Mouse (Mus musculus) erythroblast, embryonic 14.5 days (primary cell): Measurements from ENCODE around the gene Apoc4. TPM values are rescaled to one million over a fixed set of nuclear protein-coding genes. Genes with fewer than 3 reads are reported as not detected.

Experiments used
- H3K27me3 ChIP-seq: 2 replicates; pipeline ENCODE4 v1.6.1; 2012; ENCODE audit warnings: inconsistent platforms; ENCODE audit not compliant: control insufficient read depth
- H3K36me3 ChIP-seq: 2 replicates; pipeline ENCODE4 v1.6.1; 2012; ENCODE audit warnings: mild to moderate bottlenecking, inconsistent platforms; ENCODE audit not compliant: control insufficient read depth
- H3K4me1 ChIP-seq: 2 replicates; pipeline ENCODE4 v1.6.1; 2012; ENCODE audit warnings: inconsistent platforms; ENCODE audit not compliant: control insufficient read depth
- H3K4me3 ChIP-seq: replicated peaks from 2 replicates; pipeline ENCODE3; 2012; ENCODE audit warnings: moderate library complexity, mild to moderate bottlenecking, inconsistent platforms
- H3K9me3 ChIP-seq: 2 replicates; pipeline ENCODE4 v1.6.1; 2012; ENCODE audit warnings: low read length, inconsistent platforms, mixed read lengths; ENCODE audit not compliant: control insufficient read depth
- GATA1 ChIP-seq: IDR thresholded peaks from 2 replicates; pipeline ENCODE4 v1.6.1; 2012; ENCODE audit warnings: low read length, inconsistent platforms, mixed read lengths
- TAL1 ChIP-seq: IDR thresholded peaks from 3 replicates; pipeline ENCODE4 v1.6.1; 2012; ENCODE audit warnings: low read length, inconsistent platforms, mixed read lengths
- polyA plus RNA-seq: library from polyadenylated mRNA; stranded (reverse); fragments of >175 nt; gene quantifications from 2 replicates; pipeline ENCODE4 v1.2.3, GENCODE M21; 2012

Apoc4 gene
- polyA plus RNA-seq, 1 experiment, result 0.20 TPM

GRCm38 (mm10) chr7:19701069-19701761 lies 19.9 kb upstream of the Apoc4 start:
- Histone ChIP-seq H3K27me3 (peaks cover 35% of the 10 kb centered on the region), H3K36me3 (peaks cover 55% of the 10 kb centered on the region), H3K9me3 (peaks cover 4% of the 10 kb centered on the region; the same call in 1 of the 2 replicates), H3K4me1 (peaks cover 44% of the 10 kb centered on the region), H3K4me3 (no peak overlapping the region)
- TF ChIP-seq TAL1 (no peak), GATA1 (no peak)

GRCm38 (mm10) chr7:19700299-19701068 lies 19.2 kb upstream of the Apoc4 start:
- Histone ChIP-seq H3K36me3 (peaks cover 54% of the 10 kb centered on the region), H3K4me1 (peaks cover 49% of the 10 kb centered on the region), H3K27me3 (peaks cover 35% of the 10 kb centered on the region), H3K4me3 (no peak overlapping the region), H3K9me3 (peaks cover 4% of the 10 kb centered on the region; the same call in 1 of the 2 replicates)
- TF ChIP-seq TAL1 (no peak), GATA1 (no peak)

- TF ChIP-seq TAL1 (no peak), GATA1 (no peak)
- peaks cover 35% of the 10 kb centered on the region for H3K27me3 ChIP-seq
- H3K9me3 ChIP-seq, result peaks cover 4% of the 10 kb centered on the region; the same call in 1 of the 2 replicates
- H3K4me3 ChIP-seq, result no peak overlapping the region
- H3K4me1 ChIP-seq, result peaks cover 56% of the 10 kb centered on the region
- H3K36me3 ChIP-seq, result peaks cover 49% of the 10 kb centered on the region
These were observed 18.5 kb upstream of the Apoc4 start for GRCm38 (mm10) chr7:19699827-19700148.

- peaks cover 43% of the 10 kb centered on the region for H3K36me3 ChIP-seq
- peaks cover 35% of the 10 kb centered on the region for H3K27me3 ChIP-seq
- peak within 1 kb of the TSS; percentile 57 for H3K4me3 ChIP-seq
- peaks cover 60% of the 10 kb centered on the region for H3K4me1 ChIP-seq
- TF ChIP-seq GATA1 (no peak), TAL1 (no peak)
- H3K9me3 ChIP-seq, result peaks cover 4% of the 10 kb centered on the region; the same call in 1 of the 2 replicates
These were observed 17.9 kb upstream of the Apoc4 start, which contains the start of gene Apoe for GRCm38 (mm10) chr7:19698907-19699826. TSS of gene Apoe (minus strand) at chr7:19699188.

- Histone ChIP-seq H3K9me3 (peaks cover 4% of the 10 kb centered on the region; the same call in 1 of the 2 replicates), H3K4me3 (peak overlapping the region; percentile 57), H3K36me3 (peaks cover 33% of the 10 kb centered on the region), H3K27me3 (peaks cover 35% of the 10 kb centered on the region), H3K4me1 (peaks cover 65% of the 10 kb centered on the region)
- TF ChIP-seq TAL1 (no peak), GATA1 (no peak)
These were observed 16.9 kb upstream of the Apoc4 start for GRCm38 (mm10) chr7:19697949-19698906.

- Histone ChIP-seq H3K9me3 (peaks cover 4% of the 10 kb centered on the region; the same call in 1 of the 2 replicates), H3K27me3 (peaks cover 35% of the 10 kb centered on the region), H3K4me3 (peak overlapping the region; percentile 57), H3K36me3 (peaks cover 15% of the 10 kb centered on the region), H3K4me1 (peaks cover 64% of the 10 kb centered on the region)
- no peak for TF ChIP-seq GATA1
- TF ChIP-seq TAL1, result no peak
These were observed 15.1 kb upstream of the Apoc4 start for GRCm38 (mm10) chr7:19696336-19696873.

GRCm38 (mm10) chr7:19695881-19696280 lies 14.6 kb upstream of the Apoc4 start:
- Histone ChIP-seq H3K4me1 (peaks cover 61% of the 10 kb centered on the region), H3K27me3 (peaks cover 35% of the 10 kb centered on the region), H3K9me3 (peaks cover 4% of the 10 kb centered on the region; the same call in 1 of the 2 replicates), H3K4me3 (no peak overlapping the region), H3K36me3 (peaks cover 14% of the 10 kb centered on the region)
- TF ChIP-seq TAL1 (no peak), GATA1 (no peak)
